Comparison of ENCODE assay signal across 7 mouse cellular contexts in the genomic region with DNA sequence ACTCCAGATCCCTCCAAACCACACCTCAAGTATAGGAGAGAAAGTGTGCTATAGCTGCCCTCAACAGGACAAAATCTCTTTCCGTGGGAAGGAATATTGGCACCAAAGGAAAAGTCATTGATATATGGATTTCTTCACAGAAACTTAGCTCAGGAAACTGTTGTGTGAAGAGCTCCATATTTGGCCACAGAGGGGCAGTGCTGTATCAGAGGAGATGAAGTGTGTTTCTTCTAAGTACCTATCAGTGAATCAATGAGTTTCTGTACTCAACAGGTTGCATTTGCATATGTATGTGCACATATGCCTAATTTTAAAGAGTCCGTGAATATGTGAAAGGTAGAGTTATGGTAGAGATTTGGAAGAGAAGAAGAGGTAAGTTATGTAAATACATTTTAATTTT.
DNase-seq lines count a peak whose midpoint lies in the region; ATAC-seq and TF ChIP-seq lines count a peak whose summit lies in the region.
"Not testable (repeated sequence)": the region's sequence is repeated elsewhere in the genome, so short reads cannot be mapped to it uniquely, and the experiment has no call there.

No protein-coding gene starts in this region.

- not testable (repeated sequence) for H3K4me1 ChIP-seq in intestine, postnatal 0 days (replicated peaks; ENCODE audit: control insufficient read depth, insufficient read depth, low read length); midbrain, postnatal 0 days (ENCODE audit: insufficient read depth, low read length)

- H3K27me3 ChIP-seq in intestine, postnatal 0 days (replicated peaks; ENCODE audit: control insufficient read depth, insufficient read depth, low read length); midbrain, postnatal 0 days (ENCODE audit: insufficient read depth, low read length): not testable (repeated sequence)

- not testable (repeated sequence) for H3K27ac ChIP-seq in intestine, postnatal 0 days (ENCODE audit: low read depth, low read length); left cerebral cortex, adult 2 months; midbrain, postnatal 0 days (ENCODE audit: low read depth, low read length)

- H3K4me3 ChIP-seq in intestine, postnatal 0 days (ENCODE audit: low read depth, low read length); left cerebral cortex, adult 2 months; midbrain, postnatal 0 days (ENCODE audit: low read depth, low read length): not testable (repeated sequence)

- not testable (repeated sequence) for H3K9ac ChIP-seq in intestine, postnatal 0 days (ENCODE audit: low read depth, low read length); midbrain, postnatal 0 days (replicated peaks; ENCODE audit: low read length, poor library complexity, severe bottlenecking)

- intact Hi-C loops in left cerebral cortex, adult 2 months (cut with DNase I), result not testable (repeated sequence)

- DNase-seq in left cerebral cortex, adult 2 months (ENCODE audit: extremely low spot score in 1 of 2, low spot score in 2 of 2); midbrain, postnatal 0 days (ENCODE audit: low spot score): not testable (repeated sequence)

- H3K9me3 ChIP-seq in intestine, postnatal 0 days (ENCODE audit: control insufficient read depth); midbrain, postnatal 0 days (ENCODE audit: low read length): not testable (repeated sequence)

- TF ChIP-seq CTCF in intestine, postnatal 0 days (IDR thresholded peaks at IDR 0.05; ENCODE audit: low read depth), result peak; percentile 19; the same call in 1 of the 2 replicates
- peak; percentile 3; the same call in 1 of the 2 replicates for TF ChIP-seq CTCF in left cerebral cortex, adult 2 months (IDR thresholded peaks at IDR 0.05)
- TF ChIP-seq CTCF in midbrain, postnatal 0 days (IDR thresholded peaks at IDR 0.05), result peak; percentile 27

- peak; percentile 70 for ATAC-seq in CD4-positive, CD25-positive, alpha-beta regulatory T cell, adult 4 months
- ATAC-seq in common myeloid progenitor, adult 5-6 weeks (replicated peaks; ENCODE audit: low read depth, poor library complexity, severe bottlenecking), result peak; percentile 71
- peak; percentile 63; the same call in 1 of the 2 replicates for ATAC-seq in granulocyte monocyte progenitor cell, adult 5-6 weeks (replicated peaks; ENCODE audit: poor library complexity, severe bottlenecking)
- not testable (repeated sequence) for ATAC-seq in intestine, postnatal 0 days; midbrain, postnatal 0 days (ENCODE audit: low FRiP score)
- ATAC-seq in megakaryocyte, adult 5-6 weeks (ENCODE audit: poor library complexity, severe bottlenecking), result 0 out of 2 replicates have a peak, but pooled peaks have one; percentile 44

- H3K4me2 ChIP-seq in intestine, postnatal 0 days (replicated peaks; ENCODE audit: low read depth); midbrain, postnatal 0 days (ENCODE audit: low read depth, low read length, poor library complexity, severe bottlenecking): not testable (repeated sequence)

- WGBS in intestine, postnatal 0 days, result 77% methylated on average over 2 of the region's 2 CpGs
- 72% methylated on average over 2 of the region's 2 CpGs for WGBS in midbrain, postnatal 0 days

- not testable (repeated sequence) for H3K36me3 ChIP-seq in intestine, postnatal 0 days (ENCODE audit: control insufficient read depth, insufficient read depth); midbrain, postnatal 0 days (ENCODE audit: insufficient read depth, low read length)
